Mouse (Mus musculus): ENCODE measurements around the gene Rbm39.

Rbm39 gene

GRCm38 (mm10) chr2:156111358-156112079, 68.5 kb downstream of the Rbm39 start, which contains the start of the genes Cpne1 and Rbm12:
Cpne1 (minus strand) TSS chr2:156111965.
Rbm12 (minus strand) TSS chr2:156111978.
- DNase-seq (ENCODE audit: low spot score), result peak; percentile 80

DNA sequence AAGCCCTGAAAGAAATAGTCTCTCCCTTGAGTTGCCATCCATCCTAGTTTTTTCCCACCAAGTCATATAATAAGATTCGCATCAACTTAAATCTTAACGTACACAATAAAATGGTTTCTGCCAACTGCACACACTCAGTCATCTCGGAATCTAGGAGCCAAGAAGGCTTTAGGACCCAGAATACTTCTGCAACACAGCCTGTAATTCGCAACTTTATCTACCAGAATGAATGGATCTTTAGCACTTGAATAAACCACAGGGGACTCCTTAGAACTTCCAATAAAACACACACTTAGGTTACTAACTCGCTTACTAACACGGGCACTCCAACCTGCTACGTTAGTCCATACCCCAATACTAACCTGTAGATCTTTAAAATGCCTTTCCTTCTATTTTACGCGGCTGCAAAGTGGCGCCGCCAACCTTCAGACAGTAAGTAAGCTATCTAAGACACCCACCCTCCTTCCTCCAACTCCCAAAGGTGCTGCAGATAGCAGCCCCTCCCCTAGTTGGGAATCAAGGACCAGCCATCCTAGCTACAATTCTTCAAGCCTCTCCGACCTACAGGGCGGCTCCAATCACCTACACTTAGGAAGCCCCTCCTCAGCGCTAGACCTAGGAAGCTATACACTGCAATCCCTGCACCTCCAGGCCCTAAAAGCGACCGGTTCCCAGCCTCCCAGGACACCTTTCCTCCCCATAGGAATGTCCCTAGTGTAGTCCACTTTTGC, 69.2 kb downstream of the Rbm39 start:
- peak; percentile 60 for DNase-seq (ENCODE audit: low spot score)
